Comparison of ENCODE assay signal across 8 mouse cellular contexts in genomic region chr3:37063406-37063805, GRCm38 (mm10). TPM values are rescaled to one million over a fixed set of nuclear protein-coding genes. Genes with fewer than 3 reads are reported as not detected.
DNase-seq lines count a peak whose midpoint lies in the region; ATAC-seq lines count a peak whose summit lies in the region.

TSS of gene Adad1 (plus strand) at chr3:37063527.

- H3K27ac ChIP-seq in hindbrain, embryonic 12.5 days = no peak within 1 kb of the TSS
- H3K27ac ChIP-seq in liver, embryonic 15.5 days (replicated peaks) = no peak within 1 kb of the TSS

- peak within 1 kb of the TSS; percentile 45 for H3K4me2 ChIP-seq in hindbrain, embryonic 12.5 days (replicated peaks)
- H3K4me2 ChIP-seq in liver, embryonic 15.5 days = peak within 1 kb of the TSS; percentile 37

- H3K4me3 ChIP-seq in hindbrain, embryonic 12.5 days = peak within 1 kb of the TSS; percentile 23
- H3K4me3 ChIP-seq in liver, embryonic 15.5 days (replicated peaks) = no peak within 1 kb of the TSS; the same call in 1 of the 2 replicates

- no peak within 1 kb of the TSS; the same call in 1 of the 2 replicates for H3K9ac ChIP-seq in hindbrain, embryonic 12.5 days
- H3K9ac ChIP-seq in liver, embryonic 15.5 days = no peak within 1 kb of the TSS

- peak; percentile 5 for DNase-seq in retina, postnatal 1 day
- no peak for DNase-seq in retina, embryonic 14.5 days (ENCODE audit: low spot score)
- DNase-seq in testis, postnatal 14 days (ENCODE audit: low spot score) = peak; percentile 88
- no peak for DNase-seq in cerebellum, adult 9-10 months
- no peak for DNase-seq in right cerebral cortex, adult 18-20 months

- no peaks in the 10 kb centered on the region; the same call in 1 of the 2 replicates for H3K36me3 ChIP-seq in hindbrain, embryonic 12.5 days
- no peaks in the 10 kb centered on the region for H3K36me3 ChIP-seq in liver, embryonic 15.5 days (replicated peaks)

- no peaks in the 10 kb centered on the region for H3K27me3 ChIP-seq in hindbrain, embryonic 12.5 days
- H3K27me3 ChIP-seq in liver, embryonic 15.5 days = no peaks in the 10 kb centered on the region

- ATAC-seq in hindbrain, embryonic 12.5 days (ENCODE audit: low FRiP score) = no peak
- ATAC-seq in liver, embryonic 15.5 days (ENCODE audit: insufficient read depth) = no peak
- ATAC-seq in monocyte, adult 5-6 weeks (replicated peaks; ENCODE audit: insufficient number of reproducible peaks, low FRiP score, low TSS enrichment, poor library complexity, severe bottlenecking) = no peak

- H3K4me1 ChIP-seq in hindbrain, embryonic 12.5 days = no peaks in the 10 kb centered on the region
- H3K4me1 ChIP-seq in liver, embryonic 15.5 days (replicated peaks) = no peaks in the 10 kb centered on the region

- peaks cover 24% of the 10 kb centered on the region; the same call in 1 of the 2 replicates for H3K9me3 ChIP-seq in hindbrain, embryonic 12.5 days (replicated peaks)
- no peaks in the 10 kb centered on the region for H3K9me3 ChIP-seq in liver, embryonic 15.5 days (replicated peaks)

- WGBS in hindbrain, embryonic 12.5 days = 54% methylated on average over 39 of the region's 39 CpGs
- 58% methylated on average over 39 of the region's 39 CpGs for WGBS in liver, embryonic 15.5 days (ENCODE audit: insufficient replicate concordance)

RNA-seq across cellular contexts. Expression of gene Adad1, which starts in this region (rescaled TPM):
- 0.35 and 0.85 TPM in 2 replicates for polyA plus RNA-seq in hindbrain, embryonic 12.5 days (2016; fragmentation: Nextera tagmentation; extraction: Ambion mirVana)
- polyA plus RNA-seq in liver, embryonic 15.5 days (2015; fragmentation: Nextera tagmentation; extraction: Ambion mirVana) = 0.29 TPM in 1 of 2 replicates, not detected in the other
- total RNA-seq in monocyte, adult 5-6 weeks (2017) = 0.11 TPM in 1 of 3 replicates, not detected in the others

Comparison
In these comparisons a context has a peak if more than half of its experiments do, and no peak if none do; other contexts are left out.
1. DNase-seq: peak in retina, postnatal 1 day (single experiment) and testis, postnatal 14 days (single experiment); none in retina, embryonic 14.5 days (single experiment), cerebellum, adult 9-10 months (single experiment) and right cerebral cortex, adult 18-20 months (single experiment).